Mouse (Mus musculus) testis, adult 2 months (tissue): ENCODE data around the gene Bpifa1.

Experiments
- CTCF ChIP-seq: fragments of 200-500 bp; IDR thresholded peaks from 2 replicates; pipeline ENCODE4 v1.5.1; 2012; ENCODE audit warnings: low read depth, mild to moderate bottlenecking, inconsistent platforms, low read length, moderate library complexity; ENCODE audit not compliant: control insufficient read depth, insufficient read depth, insufficient replicate concordance
- POLR2A ChIP-seq: fragments of 200-500 bp; IDR thresholded peaks from 2 replicates; pipeline ENCODE4 v1.6.1; 2012; ENCODE audit warnings: low read depth, mild to moderate bottlenecking, inconsistent platforms, low read length, moderate library complexity; ENCODE audit not compliant: control insufficient read depth

- no peak for TF ChIP-seq POLR2A
- no peak for TF ChIP-seq CTCF
Measured at GRCm38 (mm10) chr2:154162307-154162706, 19.6 kb downstream of the Bpifa1 start, which contains the start of gene Bpifa5.
